Mouse (Mus musculus): ENCODE data around the gene Crlf1.
A peak's percentile ranks its signal among the peaks of the same experiment; 100 is the strongest.

DNA sequence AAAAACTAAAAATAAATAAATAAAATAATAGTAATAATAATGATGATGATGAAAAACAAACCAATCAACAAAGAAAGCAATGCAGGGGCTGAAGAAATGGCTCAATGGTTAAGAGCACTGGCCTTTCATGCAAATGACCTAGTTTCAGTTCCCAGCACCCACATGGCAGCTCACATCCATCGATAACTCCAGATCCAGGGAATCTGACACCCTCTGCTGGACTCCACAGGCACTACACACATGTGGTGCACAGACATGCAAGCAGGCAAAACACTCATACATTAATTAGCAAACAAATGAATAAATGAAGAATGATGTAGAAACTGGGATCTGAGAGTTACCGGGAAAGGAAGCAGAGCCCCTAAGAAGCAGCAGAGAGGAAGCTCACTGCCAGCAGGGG, 33.3 kb upstream of the Crlf1 start:
- TF ChIP-seq CTCF (conservative IDR thresholded peaks at IDR 0.05; ENCODE audit: low read length), result peak; percentile 39
- TF ChIP-seq NANOG (IDR thresholded peaks at IDR 0.05; ENCODE audit: borderline replicate concordance, low read length), result no peak
- no peak for TF ChIP-seq POU5F1 (IDR thresholded peaks at IDR 0.05; ENCODE audit: borderline replicate concordance, low read length)

All from E14TG2a.4 (cell line).